Mouse (Mus musculus): ENCODE results near the gene Myrfl.

Myrfl gene

DNA sequence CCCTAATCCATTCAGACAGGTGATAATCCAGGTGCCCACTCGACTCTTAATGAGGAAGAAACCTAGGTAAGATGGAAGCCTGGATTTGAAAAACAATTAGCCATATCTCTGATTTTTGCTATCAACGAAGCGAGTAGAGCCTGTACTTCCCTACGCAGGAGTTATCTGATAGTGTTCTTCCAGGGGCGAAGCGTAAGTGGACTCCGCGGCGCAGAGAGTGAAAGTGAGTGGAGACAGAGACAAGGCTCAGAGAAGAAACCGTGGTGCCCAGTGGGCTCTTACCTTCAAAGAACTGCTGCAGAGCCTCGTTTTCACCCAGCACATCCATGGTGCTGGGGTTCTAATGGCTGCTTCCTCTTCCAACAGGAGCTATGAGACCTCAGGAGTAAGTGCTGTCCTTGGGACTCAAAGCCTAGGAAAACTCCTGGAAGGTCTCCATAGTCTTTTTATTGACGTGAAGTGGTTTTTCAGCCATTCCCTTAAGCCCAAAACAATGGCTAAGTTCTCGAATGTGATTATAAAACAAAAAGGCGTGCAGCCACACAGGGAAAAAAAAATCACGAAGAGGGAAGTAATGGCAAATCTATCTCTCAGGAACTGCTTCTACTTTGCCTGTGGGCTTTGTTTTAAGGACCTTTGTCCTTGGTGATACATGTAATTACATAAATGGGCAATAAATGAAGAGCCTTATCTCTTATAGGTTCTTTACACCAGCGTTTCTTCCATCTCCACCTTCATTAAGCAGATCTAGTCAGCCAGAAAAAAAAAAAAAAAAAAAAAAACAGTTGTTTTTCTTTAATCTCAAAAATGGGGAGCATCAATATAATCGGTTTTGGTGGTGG is at the start of gene Myrfl:
Gene Myrfl, minus strand, starts transcription at position 584 of the 842 bp plus-strand sequence.
- no peak for DNase-seq (ENCODE audit: low spot score in 2 of 2)

GRCm38 (mm10) chr10:116944940-116945339 is 48.2 kb upstream of the Myrfl start:
- DNase-seq (ENCODE audit: low spot score in 2 of 2): no peak

- no peak for DNase-seq (ENCODE audit: low spot score in 2 of 2)
These were observed 47.4 kb upstream of the Myrfl start for GRCm38 (mm10) chr10:116944144-116944543.

DNA sequence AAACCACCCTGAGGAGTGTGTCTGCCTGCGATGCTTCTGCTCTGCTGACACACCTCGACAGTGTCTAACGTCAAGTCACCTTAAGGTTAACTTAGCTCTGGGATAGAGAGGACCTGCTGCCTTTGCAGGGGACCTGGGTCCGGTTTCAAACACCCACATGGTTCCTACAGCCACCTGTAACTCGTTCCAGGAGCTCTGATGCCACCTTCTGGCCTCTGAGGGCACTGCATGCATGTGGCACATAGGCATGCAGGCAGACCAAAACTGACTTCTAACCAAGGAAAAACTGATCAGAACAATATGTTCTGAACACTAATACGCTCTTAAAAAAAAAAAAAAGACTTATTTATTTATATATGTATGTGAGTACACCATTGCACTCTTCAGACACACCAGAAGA is 46.3 kb upstream of the Myrfl start:
- DNase-seq (ENCODE audit: low spot score in 2 of 2): no peak

- no peak for DNase-seq (ENCODE audit: low spot score in 2 of 2)
These were observed 38.3 kb upstream of the Myrfl start for GRCm38 (mm10) chr10:116935028-116935427.

GRCm38 (mm10) chr10:116933794-116934193 is 37.1 kb upstream of the Myrfl start:
- no peak for DNase-seq (ENCODE audit: low spot score in 2 of 2)

GRCm38 (mm10) chr10:116932418-116932817 is 35.7 kb upstream of the Myrfl start:
- no peak for DNase-seq (ENCODE audit: low spot score in 2 of 2)

DNA sequence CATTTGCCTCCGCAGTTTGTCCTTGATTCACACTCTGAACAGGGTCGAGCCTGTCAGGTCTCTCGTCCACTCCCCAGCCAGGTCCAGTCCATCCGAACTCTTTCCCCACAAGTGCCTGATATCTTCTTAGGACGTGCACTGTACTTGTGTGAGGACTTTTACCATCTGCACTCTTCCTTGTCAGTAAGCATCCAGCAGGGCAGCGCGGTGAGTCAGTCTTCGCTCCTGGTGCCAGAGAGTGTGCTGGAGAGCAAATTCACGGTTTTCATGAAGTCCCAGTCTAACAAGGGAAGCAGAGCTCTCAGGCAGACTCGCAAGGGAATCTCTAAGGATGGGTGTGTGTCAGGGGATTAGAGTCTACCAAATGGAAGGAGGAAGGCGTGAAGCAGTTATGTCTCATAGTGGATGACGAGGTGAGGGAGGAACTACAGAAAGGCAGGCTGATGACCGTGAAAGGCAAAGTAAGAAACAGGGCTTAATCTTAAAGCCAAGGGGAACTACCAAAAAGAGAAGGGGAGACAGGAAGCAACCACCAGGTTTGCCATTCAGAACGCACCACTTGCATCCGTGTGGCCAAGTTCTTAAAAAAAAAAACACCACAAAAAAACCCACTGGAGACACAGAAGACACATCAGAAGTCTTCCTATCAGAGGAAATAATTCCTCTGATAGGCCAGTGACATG is 34.9 kb upstream of the Myrfl start:
- no peak for DNase-seq (ENCODE audit: low spot score in 2 of 2)

DNA sequence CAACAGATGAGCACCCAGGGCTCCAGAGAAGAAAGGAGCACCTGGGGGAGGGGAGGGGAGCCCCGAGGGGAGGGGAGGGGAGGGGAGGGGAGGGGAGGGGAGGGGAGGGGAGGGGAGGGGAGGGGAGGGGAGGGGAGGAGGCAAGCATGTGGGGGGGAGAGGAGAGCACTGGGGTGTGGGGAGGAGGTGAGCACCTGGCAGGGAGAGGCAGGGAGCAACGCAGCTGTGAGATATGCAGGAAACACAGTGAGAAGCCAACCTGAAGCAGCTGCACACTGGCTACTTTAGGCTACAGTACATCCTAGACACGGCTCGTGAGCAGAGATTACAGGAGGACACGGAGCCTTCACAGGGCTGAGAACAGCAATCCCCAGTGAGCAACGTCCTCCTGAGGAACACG is 34.2 kb upstream of the Myrfl start:
- DNase-seq (ENCODE audit: low spot score in 2 of 2): no peak

DNA sequence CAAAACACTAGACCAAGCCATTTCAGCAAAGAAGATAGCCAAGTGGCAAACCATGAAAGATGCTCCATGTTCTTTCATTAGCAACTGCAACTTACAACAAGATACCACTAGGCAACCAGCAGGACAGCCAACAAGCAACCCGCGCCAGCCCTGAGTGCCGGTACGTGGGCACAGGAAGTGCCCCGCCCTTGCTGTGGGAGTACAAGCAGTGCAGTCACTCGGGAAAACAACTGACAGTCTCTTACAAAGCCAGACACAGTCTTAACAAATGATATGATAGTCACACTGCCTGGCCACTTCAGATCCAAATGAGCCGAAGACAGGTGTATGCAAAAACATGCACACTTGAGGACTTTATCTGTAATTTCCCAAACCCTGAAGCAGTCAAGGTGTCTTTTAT is 33.8 kb upstream of the Myrfl start:
- no peak for DNase-seq (ENCODE audit: low spot score in 2 of 2)

DNA sequence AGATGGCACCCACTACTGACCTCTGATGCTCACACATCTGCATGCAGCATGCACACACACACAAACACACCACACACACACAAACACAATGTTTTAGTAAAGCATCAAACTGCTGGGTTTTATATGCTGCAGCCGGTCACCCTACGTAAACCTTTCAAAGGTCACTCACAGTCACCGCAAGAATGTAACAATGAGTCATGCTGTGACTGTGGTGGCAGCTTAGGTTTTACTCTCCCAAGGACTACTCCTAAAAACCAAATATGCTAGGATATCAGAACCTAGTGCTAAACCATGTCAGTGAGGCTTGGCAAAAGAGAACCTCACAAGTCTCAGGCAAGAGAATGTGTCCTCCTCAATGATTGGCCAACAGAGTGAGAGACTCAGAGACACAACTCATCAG is 32.1 kb upstream of the Myrfl start:
- DNase-seq (ENCODE audit: low spot score in 2 of 2): no peak

- DNase-seq (ENCODE audit: low spot score in 2 of 2): no peak
These were observed 29.9 kb upstream of the Myrfl start for GRCm38 (mm10) chr10:116926428-116927113.

- DNase-seq (ENCODE audit: low spot score in 2 of 2): no peak
These were observed 27.2 kb upstream of the Myrfl start for GRCm38 (mm10) chr10:116923651-116924495.

- no peak for DNase-seq (ENCODE audit: low spot score in 2 of 2)
These were observed 25.4 kb upstream of the Myrfl start for GRCm38 (mm10) chr10:116922161-116922560.

- DNase-seq (ENCODE audit: low spot score in 2 of 2): no peak
These were observed 24.7 kb upstream of the Myrfl start for GRCm38 (mm10) chr10:116921416-116921815.

GRCm38 (mm10) chr10:116920641-116921040 is 23.9 kb upstream of the Myrfl start:
- DNase-seq (ENCODE audit: low spot score in 2 of 2): no peak

DNA sequence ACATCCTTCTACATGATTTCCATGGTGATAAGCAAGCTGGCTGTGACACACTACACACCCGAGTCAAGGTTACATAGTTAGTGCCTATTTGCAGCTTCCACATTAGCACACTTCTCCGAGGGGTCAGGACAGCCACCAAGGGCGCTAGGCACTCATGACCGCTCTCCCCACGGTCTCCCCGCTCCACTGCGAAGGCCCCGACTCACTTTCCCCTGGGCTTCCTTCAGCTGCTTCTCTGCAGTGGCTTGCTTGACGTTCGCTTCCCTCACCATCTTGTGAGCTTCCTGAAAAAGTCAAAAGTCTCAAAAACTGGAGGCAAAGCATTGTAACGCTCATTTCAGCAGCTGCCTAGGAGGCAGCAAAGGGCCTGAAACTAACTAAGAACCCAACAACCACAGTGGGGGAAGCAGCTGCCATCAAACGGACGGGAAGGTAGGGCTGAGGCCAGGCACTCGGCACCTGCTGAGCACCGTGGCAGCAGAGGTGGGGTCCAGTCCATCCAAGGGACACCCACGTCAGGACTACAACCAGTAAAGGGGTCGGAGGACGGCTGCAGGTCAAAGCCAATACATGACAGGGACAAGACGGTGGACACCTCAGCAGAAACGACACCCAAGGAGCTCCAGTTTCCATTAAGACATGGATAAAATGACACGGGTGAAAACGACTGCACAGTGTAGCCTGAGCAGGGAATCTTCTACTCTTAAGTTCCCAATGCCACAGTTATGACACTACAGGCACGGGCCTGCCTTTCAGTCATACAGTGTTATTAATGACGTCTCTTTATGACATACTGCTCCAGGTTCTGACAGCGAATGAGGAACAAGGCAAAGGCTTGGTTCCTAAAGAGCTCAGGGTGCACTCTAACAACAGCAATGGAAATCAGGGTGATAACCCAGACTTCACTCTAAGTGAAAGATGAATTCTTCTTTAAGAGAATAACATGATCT is 22.9 kb upstream of the Myrfl start:
- DNase-seq (ENCODE audit: low spot score in 2 of 2): no peak

- no peak for DNase-seq (ENCODE audit: low spot score in 2 of 2)
These were observed 19.9 kb upstream of the Myrfl start for GRCm38 (mm10) chr10:116916581-116916980.

- no peak for DNase-seq (ENCODE audit: low spot score in 2 of 2)
These were observed 18.6 kb upstream of the Myrfl start for GRCm38 (mm10) chr10:116915286-116915685.

- DNase-seq (ENCODE audit: low spot score in 2 of 2): no peak
These were observed 17.9 kb upstream of the Myrfl start for GRCm38 (mm10) chr10:116914586-116914985.
